Mouse (Mus musculus) left cerebral cortex, adult 9 months (tissue): ENCODE results near the gene Tctex1d2.

ENCODE experiments used
- DNase-seq, 2 experiments: peaks; one replicate each; pipeline ENCODE4 v3.0.0; 2022; ENCODE audit warnings: low spot score in 2 of 2

Gene Tctex1d2

DNA sequence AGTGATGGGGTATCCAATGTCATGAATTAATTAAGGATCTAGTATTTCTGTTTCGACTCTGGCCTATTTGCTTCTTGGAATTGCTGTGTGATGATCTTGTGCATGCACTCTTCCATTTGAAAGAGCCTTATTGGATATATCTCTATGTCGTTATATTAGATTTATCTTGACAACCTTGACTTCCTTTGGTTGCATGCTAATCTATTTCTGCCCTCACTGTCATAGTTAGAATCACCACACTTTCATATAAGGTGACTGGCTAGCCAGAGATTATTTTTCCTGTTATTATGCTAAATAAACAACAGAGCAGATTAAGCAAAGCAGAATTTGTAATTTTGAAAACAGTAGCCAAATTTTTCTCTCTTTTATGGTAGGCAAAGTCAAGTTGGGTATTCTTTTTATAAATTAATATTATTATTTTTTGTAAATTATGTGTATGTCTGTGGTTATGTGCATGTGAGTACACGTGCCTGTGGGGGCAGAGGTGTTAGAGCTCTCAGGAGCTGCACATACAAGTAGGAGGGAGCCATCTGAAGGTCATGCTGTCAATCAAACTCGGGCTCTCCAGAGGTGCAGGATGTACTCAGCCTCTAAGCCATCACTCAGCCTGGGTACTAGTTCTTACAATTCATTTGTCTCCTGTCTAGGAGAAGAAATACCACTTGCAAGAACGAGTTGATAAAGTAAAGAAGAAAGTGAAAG is 50.1 kb downstream of the Tctex1d2 start:
- DNase-seq = no peak

GRCm38 (mm10) chr16:32472276-32473015 is 52.9 kb downstream of the Tctex1d2 start:
- DNase-seq = peak in 1 of 2 experiments; percentile 24

DNA sequence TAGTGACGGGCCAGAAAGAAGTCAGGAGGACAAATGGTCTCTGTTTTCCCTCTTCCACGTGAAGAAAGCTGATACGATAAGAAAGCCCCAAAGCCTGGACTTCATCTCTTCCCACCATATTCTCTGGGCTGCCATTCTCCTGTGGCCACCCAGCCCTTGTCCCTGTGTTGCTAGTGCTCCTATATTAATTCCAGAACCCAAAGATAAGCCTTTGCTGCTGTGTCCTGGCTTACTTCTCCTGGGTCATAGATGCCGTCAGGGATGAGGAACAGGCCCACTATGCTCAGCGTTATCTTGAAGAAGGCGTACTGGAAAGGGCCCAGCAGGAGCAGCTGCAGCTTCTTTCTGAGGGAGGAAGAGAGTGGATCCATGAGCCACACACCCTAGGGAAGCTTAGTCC is 57.8 kb downstream of the Tctex1d2 start:
- no peak for DNase-seq
